Mouse (Mus musculus): Measurements from ENCODE around the gene Slc44a5.
"Not testable (repeated sequence)": the region's sequence is repeated elsewhere in the genome, so short reads cannot be mapped to it uniquely, and the experiment has no call there.

Slc44a5 gene

DNA sequence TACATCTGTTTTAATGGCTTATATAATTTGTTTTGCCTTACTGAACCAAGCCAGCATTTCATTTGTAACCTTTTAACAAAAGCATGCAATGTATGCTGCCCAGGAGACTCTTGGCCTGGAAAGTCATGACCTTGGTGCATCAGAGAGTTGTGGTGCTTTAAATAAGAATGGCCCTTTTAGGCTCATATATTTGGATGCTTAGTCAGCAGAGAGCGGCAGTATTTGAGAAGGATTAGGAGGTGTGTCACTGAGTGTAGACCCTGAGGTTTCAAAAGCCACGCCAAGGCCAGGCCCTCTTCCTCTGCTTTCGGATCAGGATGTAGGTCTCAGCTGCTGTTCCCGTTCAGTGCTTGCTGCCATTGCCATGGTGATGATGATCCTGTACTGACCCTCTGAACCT is 3.8 kb upstream of the Slc44a5 start:
- no peak for DNase-seq (ENCODE audit: low read depth)

DNA sequence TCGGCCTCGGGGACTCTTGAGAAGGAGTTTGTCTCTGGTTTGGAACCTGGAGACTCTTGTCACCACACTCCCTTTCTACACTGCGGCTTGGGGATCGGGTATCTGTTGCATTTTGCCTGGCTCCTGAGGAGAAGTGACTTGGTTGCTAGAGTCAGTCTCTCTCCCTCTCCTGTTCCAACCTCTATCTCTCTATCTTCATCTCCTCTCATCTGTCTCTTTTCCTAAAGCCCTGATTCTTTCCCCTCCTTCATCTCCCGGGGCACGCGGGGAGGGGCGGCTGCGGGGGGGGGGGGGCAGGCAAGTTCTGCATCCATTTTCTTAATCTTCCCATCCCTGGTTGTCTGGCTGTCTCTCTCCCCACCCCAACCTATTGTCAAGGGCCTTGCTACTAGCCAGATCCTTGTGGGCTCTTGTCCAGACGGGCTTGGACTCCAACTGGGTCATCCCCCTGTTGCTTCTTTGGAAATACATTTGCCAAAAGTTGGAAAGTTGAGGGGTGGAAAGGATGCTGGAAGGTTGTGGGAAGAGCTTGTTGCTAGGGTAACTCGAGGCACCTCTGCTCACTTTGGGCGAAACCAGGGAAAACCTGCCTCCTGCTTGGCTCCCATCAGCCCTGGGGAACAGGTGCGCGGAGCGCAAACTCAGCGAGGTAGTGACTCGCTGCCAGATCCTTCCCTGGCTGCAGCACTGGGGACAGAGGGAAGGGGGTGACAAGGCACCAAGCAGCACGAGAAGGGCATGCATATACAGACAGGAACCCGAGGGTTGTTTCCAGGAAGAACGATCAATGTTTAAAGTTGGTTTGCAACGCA is 919 bp downstream of the Slc44a5 start:
- DNase-seq (ENCODE audit: low read depth), result no peak

DNA sequence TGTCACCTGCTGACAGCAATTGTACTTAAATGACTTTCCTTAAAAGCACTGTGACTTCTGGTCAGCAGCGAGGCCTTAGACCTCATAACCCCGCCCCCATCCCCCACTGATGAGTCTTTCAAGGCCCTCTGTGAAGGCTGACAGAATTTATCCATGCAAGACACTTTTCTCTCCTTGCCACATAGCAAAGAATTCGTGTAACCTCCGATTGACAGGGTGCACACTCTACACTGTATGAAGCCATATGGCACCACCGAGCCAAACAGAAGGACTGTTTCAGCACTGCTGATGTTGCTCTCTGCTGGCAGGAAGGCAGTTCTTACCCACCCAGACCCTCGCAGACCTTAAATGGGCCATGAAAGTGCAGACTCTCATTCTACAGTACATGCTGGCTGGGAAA is 1.8 kb downstream of the Slc44a5 start:
- no peak for DNase-seq (ENCODE audit: low read depth)

DNA sequence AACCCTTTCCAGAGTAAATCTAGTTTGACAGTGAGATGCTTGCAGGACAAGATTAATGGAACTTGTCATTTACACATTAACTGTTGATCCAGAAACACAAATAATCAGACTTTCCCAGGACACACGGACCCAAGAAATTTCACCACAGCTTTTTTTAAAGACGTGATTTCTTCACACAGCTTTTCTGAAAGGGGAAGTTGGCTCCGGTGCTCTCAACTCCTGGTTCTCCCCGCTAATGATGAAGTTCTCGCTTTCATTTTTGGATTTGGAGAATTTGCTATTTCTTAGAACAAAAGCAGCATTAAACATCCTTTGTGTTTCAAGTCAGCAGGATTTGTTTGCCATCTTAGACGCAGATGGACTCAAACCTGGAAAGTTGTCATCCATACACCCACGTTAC is 2.6 kb downstream of the Slc44a5 start:
- DNase-seq (ENCODE audit: low read depth), result no peak

DNA sequence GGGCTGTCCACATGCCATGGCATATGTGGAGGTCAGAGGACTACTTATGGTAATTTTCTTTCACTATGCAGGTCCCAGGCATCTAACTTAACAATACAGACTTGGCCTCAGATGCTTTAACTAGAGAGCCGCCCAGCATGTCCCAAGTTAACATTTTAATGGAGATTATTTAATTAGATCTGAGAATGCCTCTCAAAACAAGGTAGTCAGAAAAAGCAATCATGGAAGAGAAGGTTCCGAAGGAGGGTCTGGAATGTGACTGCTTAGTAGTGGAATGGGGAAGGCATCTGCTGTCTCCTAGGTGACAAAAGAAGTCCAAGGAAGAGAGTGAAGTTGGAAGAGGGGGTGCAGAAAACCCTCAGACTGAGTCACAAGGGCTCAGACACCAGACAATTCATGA is 7.4 kb downstream of the Slc44a5 start:
- no peak for DNase-seq (ENCODE audit: low read depth)

DNA sequence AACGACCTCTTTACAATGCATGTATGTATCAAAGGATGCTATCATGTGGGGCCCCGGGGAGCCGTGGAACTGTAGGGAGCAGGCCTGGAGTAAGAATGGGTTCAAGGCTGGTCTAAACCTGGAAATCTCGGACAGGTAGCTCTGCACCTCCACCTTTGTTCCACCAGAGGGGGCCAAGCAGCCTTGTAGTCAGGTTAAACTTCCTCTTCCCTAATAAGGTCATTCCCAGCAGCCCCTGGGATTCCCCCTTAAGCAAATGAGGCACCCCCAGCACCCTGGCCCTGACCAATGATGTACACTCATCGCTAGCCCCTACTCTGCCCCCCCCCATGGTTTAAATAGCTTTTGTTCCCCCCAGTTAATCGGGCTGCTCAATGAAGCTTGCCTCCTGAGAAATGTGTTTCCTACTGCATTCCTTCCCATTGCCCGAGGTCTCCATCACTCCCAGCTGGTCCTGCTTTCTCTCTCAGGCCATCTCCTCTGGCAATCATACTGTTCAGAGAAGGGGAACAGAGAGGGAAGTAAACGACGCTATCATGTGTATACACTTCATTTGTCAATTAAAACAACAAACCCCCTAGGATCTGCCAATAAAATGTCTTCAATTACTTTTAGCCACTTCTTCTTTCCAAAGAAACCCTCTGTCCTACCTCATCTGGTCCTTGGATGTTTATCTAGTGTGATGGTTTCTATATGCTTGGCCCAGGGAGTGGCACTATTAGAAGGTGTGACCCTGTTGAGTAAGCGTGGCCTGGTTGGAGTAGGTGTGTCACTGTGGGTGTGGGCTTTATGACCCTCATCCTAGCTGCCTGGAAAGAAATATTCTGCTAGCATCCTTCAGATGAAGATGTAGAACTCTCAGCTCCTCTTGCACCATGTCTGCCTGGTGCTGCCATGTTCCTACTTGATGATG is 11.4 kb downstream of the Slc44a5 start:
- DNase-seq (ENCODE audit: low read depth), result no peak

DNA sequence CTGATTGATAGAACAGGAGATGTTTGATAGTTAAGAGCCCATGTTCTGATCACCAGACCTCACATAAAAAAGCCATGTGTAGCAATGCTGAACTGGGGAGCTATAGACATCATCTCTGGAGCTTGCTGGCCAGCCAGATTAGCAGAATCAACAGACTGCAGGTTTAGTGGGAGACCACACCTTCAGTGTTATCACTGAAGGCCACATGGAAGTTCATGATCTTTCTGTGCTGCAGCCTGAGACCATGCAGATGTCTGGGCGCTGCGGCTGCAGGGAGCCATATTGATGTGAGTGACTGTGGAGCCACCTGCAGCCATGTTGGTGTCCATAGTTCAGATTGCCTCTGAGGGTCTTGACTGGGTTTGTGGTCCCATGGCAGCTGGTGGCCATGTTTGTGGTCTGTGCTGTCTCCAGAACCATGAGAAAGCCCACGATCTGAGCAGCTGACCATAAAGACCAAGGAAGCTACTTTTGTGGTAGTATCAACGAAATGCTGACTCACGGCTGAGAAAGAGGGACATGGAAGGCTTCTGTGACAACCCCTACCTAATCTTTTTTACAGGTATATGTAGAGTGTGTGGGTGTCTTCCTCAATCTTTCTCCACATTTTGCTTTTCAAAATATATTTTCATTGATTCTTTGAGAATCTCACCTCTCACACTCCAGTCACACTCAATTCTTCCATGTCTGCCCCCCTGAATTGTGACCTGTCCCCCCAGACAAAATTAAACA is 26.7 kb downstream of the Slc44a5 start:
- no peak for DNase-seq (ENCODE audit: low read depth)

DNA sequence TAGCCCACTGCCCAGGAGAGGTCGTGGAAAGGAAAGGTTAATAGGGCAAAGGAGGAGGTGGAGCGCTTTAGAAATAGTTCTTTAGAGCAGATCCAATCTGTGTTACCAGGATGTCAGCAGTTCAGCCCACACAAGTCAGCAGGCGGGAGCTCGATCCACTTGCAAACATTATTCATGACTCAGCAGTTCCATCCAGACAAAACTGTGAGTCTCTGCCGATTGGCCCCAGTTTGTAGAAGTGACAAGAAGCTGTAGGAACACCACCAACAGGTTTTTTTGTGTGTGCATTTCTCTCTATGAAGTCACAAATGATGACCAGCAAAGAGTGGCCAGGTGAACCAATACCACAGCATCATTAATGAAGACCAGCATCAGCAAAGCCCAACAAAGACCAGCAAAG is 28.1 kb downstream of the Slc44a5 start:
- DNase-seq (ENCODE audit: low read depth), result no peak

DNA sequence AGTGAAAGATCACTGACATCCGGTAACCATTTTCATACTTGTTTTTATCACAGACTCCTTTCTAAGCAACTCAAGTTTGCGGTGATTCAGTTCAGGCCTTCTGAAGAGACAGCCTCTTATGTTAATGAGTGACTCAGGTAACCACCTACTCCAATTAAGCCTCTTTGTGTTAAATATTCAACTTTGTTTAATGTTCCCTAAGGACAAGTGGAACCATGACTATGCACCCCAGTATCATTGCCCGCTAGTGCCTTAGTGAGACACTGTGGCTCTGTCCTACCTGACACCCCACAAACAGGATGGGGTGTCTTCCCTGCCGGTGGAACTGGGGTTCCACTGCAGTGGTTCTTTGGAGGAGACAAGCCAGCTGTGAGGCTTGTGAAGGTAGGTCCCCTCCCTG is 73.6 kb downstream of the Slc44a5 start:
- no peak for DNase-seq (ENCODE audit: low read depth)

DNA sequence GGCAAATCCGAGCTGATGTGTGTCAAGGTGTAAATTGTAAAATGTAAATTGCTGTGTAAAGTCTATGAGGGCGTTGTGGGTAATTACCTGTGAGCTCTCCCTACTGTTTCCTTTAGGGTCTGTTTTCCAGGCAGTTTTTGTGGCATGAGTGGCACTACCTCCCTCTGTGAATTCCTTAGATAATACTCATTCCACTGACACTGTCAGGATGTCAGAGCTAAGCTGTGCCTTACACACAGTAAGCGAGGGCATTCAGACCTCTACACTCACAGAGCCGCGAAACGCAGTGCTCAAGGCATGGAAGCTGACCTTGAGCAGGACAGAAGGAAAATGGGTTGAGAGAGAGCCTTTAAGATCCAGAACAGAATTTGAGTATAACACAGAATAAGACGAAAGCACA is 80.1 kb downstream of the Slc44a5 start:
- no peak for DNase-seq (ENCODE audit: low read depth)

DNA sequence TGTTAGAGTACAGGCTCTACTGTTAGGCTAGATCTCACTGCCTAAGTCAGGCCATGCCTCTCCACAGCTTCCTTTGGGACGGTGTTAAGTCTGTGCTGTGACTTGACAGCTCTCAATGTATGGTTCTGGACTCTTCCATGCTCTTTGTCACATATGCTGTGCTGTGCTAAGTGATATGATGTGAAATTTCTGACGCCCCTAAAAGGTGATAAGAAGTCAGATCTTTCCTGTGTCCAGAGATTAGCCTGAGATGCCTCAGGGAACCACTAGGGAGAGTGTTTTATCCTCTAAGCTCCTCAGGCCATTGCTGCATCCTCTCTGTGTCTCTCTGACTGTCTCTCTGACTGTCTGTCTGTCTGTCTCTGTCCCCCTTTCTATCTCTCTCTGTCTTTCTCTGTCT is 84.2 kb downstream of the Slc44a5 start:
- DNase-seq (ENCODE audit: low read depth), result no peak

DNA sequence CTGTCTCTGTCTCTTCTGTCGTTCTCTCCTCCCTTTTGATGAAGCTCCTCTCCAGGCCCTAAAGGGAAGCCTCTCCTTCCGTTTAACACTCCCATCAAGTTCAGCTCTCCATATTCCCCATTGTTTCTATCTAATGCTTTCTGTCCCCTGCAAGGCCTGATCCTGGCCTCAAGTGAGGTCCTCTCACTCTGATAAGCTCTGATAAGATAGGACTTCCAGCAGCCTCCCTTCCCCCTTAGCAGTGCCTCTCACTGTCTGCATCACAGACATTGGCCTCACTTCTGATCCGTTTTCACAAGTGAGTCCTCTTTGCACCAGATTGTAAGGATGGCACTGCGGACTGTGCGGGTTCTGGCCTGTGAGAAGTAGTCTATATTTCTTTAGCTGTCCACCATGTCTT is 85.0 kb downstream of the Slc44a5 start:
- no peak for DNase-seq (ENCODE audit: low read depth)

DNA sequence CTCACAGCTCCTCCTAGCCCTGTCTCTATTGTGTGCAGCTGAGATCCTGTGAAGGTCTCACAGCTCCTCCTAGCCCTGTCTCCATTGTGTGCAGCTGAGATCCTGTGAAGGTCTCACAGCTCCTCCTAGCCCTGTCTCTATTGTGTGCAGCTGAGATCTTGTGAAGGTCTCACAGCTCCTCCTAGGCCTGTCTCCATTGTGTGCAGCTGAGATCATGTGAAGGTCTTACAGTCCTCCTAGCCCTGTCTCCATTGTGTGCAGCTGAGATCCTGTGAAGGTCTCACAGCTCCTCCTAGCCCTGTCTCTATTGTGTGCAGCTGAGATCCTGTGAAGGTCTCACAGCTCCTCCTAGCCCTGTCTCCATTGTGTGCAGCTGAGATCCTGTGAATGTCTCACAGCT is 98.8 kb downstream of the Slc44a5 start:
- DNase-seq (ENCODE audit: low read depth), result not testable (repeated sequence)

DNA sequence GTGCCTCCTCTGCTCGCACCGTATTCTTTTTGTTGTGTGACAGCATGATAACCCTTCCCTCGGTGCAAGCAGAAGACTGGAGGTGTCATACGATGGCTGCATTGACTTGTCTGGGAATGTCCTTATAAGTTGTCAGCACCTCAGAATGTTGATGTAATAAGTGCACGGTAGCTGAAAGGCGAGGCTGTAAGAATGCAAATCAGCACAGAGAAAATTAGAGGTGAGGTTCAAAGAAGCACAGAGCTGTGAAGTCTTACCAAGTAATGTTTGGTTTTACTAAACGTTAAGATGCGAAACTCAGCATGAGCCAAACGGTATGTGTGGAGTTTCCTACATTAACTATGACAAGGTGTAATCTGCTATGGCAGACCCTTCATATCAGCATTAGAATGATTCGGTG is 102.5 kb downstream of the Slc44a5 start:
- DNase-seq (ENCODE audit: low read depth), result no peak

DNA sequence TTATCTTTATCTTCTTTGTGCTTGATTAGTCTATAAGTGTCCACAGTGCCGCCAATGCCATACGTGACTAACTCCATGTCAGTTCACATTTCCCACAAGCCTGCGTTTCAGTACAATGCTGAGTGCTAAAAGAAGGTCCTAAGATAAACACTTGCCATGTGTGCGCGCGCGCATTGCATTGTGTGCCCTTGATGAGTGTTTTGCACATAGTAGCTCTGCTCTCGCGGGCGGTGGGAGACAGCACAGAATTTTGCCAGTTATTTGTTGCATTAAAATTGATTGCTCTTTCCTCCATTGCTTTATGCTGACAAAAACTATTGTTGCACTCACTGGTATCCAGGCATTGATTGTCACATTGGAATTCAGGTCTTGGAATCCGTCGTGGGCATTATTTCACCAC is 108.5 kb downstream of the Slc44a5 start:
- DNase-seq (ENCODE audit: low read depth), result no peak

DNA sequence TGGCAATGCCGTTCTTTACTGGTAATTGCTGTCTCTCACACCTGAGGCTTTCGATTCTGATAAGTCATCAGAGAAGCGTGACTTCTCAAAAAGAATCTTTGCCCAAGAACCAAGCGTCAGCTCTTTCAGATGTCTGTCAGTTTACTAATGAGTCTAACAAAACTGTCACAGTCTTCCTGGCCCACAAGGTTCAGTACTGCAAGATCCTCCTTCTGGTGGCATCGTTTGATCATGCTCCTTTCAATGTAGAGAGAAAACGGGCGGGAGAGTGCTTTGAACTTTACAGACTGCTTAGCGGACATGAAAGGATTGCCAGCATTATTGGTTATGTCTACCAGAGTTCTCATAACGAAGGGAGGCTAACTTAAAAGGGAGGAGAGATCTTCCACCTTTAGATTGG is 109.0 kb downstream of the Slc44a5 start:
- DNase-seq (ENCODE audit: low read depth), result no peak

DNA sequence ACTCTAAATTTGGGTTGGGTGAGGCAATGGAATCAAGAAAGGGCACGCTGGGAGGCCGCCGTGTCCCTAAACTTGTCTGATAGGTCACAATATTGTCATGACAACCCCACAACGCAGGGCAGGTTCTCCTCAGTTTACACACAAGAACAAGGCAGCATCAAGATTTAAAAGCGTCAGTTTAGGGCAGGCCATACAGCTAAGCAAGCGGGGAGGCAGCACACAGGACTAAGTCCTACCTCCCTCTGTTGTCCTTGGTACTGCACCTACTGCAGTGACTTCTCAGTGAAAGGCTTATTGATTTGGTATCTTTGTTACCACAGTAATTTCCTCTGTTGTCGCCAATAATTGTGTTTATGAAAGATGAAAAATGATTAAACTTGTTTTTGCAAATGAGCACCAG is 109.7 kb downstream of the Slc44a5 start:
- DNase-seq (ENCODE audit: low read depth), result no peak

DNA sequence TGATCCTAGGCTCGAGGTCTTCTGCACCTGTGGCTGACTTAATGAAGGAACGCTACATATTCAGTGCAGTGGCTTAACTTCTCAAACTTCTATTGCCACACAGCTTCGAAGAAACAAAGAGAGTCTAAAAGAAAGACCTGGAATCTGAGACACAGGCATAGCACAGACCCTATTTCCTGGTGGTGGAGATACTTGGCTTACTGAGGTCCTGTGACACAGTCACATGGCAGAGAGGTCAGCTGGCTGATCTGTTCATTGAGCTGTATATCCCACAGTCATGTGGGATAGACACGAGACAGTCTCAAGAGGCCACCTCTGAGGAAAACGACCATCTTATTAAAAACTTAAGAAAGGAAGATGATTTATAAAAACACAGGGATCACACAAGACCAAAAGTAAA is 116.8 kb downstream of the Slc44a5 start:
- no peak for DNase-seq (ENCODE audit: low read depth)

DNA sequence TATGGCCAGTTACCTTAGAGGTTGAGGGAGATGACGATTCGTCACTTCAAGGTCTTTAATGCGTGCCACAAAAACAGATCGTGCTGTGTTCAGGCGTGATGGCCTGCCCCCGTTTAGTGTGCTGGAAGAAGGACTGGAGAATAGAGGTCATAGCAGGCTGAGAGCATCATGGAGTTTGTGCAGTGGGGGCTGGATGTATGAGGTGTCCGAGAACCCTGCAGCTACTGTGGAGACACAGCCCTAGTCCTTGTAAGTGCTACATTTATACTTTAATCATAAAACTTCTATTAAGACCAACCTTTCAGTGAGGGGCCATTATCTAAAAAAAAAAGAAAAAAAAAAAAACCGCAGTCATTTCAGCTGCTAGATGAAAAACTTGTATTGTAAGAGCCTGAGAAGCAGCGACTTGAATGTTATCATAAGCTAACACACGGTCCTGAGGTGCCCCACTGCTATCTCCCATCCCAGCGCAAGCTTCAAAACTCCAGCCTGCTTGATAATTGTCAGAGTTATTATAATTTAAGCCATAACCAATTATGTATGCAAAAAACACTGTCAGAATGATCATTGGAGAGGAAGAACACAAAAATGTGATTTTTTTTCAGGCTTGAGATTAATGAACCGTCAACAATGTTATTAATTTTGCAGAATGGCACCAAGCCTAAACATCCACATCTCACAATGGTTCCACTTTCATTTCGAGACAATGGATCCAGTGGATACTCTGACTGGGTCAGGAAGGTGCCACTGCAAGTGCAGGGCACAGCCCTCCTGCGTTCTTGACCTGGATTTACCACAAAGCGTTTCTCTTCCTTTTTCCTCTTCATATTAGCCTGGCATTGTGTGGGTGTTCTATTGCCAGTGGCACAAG is 118.5 kb downstream of the Slc44a5 start:
- DNase-seq (ENCODE audit: low read depth), result no peak

DNA sequence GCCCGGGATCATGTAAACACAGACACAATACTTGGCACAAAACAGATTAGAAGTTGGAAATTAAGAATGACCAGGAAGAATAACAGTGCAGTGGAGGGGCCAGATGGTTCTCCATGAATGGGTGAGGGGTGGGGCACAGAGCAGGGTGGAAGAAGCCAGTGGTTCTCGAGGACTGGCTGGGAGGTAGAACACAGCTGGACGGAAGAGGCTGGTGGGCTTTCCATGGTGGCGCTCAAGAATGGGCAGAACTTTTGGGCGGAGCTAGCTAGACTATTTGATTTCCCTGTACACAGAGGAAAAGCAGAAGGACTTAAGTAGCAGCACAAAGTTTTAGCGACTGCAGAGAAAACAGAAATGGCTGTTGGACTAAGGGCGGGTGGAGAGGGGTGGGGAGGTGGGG is 119.2 kb downstream of the Slc44a5 start:
- no peak for DNase-seq (ENCODE audit: low read depth)

DNA sequence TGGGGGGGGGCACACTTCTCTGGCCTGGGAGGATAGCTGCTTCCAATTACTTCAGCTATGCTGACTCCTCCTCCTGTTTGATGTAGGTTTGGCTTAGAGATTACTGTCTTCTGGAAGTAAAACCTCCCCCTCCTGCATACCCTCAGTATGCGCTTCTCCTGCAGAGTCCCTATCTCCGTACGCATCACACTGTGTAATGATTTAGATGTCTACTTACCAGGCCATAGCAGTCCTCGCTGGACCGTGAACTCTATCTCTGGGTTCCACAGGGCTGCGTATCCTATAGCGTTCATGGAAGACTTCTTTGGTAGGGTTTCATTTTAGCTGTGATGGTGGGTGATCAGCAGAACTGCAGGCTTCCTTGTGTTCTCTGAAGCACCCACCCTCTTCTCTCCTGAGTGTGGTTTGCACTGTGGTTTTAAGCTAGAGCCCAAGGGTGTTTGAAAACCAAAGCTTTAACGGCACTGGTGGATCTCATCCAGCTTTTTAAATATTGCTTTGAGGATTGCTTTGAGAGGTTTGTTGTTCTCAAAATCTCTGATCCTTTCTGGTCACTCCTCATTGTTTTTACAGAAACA is 120.6 kb downstream of the Slc44a5 start:
- no peak for DNase-seq (ENCODE audit: low read depth)

Data from fibroblast of lung, adult 2 months (primary cell).